Mouse (Mus musculus) C2C12 (cell line): ENCODE measurements around the gene Trp53i13.

Experiments used
- CEBPB ChIP-seq: IDR thresholded peaks from one replicate; pipeline ENCODE4 v1.6.1; 2011; ENCODE audit warnings: low read depth, mild to moderate bottlenecking, control low read depth, moderate library complexity
- CTCF ChIP-seq: IDR thresholded peaks from one replicate; pipeline ENCODE4 v1.5.1; 2011; ENCODE audit not compliant: control insufficient read depth, insufficient read depth, insufficient read length
- FOSL1 ChIP-seq: IDR thresholded peaks from one replicate; pipeline ENCODE4 v1.8.0; 2011; ENCODE audit warnings: mild to moderate bottlenecking, low read length; ENCODE audit not compliant: poor library complexity, insufficient read depth, severe bottlenecking
- MAX ChIP-seq: IDR thresholded peaks from one replicate; pipeline ENCODE4 v1.6.1; 2011; ENCODE audit warnings: mild to moderate bottlenecking, control low read depth
- MYOD1 ChIP-seq: IDR thresholded peaks from one replicate; pipeline ENCODE4 v1.6.1; 2011; ENCODE audit warnings: low read depth; ENCODE audit not compliant: control insufficient read depth, insufficient read length

DNA sequence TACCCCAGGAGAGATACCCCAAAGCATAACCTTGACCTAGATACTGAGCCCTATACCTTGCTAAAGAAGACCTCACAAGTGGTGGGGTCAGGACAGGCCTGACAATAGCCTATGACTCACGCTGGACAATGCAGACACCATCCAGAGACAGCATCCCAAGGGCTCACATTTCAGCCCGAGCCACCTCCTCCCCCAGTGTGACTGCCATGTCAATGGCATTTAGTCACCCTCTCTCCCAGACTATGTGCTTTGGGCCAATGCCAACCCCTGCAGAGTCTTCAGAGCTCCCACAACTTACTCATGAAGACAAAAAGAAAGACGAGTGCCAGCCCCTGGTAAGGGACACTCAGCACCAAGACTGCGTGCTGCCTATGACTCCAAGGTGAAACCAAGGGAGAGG lies 51.1 kb downstream of the Trp53i13 start:
- TF ChIP-seq CTCF (no peak), MAX (no peak), FOSL1 (peak; percentile 88), CEBPB (peak; percentile 0), MYOD1 (peak; percentile 34)
